8 mouse cellular contexts compared by ENCODE assay signal in genomic region chr8:94098996-94099395, GRCm38 (mm10). TPM values are rescaled to one million over a fixed set of nuclear protein-coding genes. Genes with fewer than 3 reads are reported as not detected.
DNase-seq lines count a peak whose midpoint lies in the region; ATAC-seq lines count a peak whose summit lies in the region.

No protein-coding gene starts in this region.

- H3K9ac ChIP-seq in heart, embryonic 14.5 days (ENCODE audit: low read length): peak overlapping the region; percentile 72; the same call in 1 of the 2 replicates
- H3K9ac ChIP-seq in hindbrain, embryonic 12.5 days: peak overlapping the region; percentile 78
- peak overlapping the region; percentile 52; the same call in 1 of the 2 replicates for H3K9ac ChIP-seq in midbrain, embryonic 14.5 days (replicated peaks; ENCODE audit: low read length)

- ATAC-seq in heart, embryonic 14.5 days (ENCODE audit: insufficient number of reproducible peaks, insufficient read depth, low FRiP score, low read depth): no peak
- no peak for ATAC-seq in hindbrain, embryonic 12.5 days (ENCODE audit: low FRiP score)
- no peak for ATAC-seq in midbrain, embryonic 14.5 days (ENCODE audit: low FRiP score, low TSS enrichment)

- H3K27me3 ChIP-seq in heart, embryonic 14.5 days (ENCODE audit: control insufficient read depth, insufficient read depth, low read length): peaks cover 8% of the 10 kb centered on the region; the same call in 1 of the 2 replicates
- no peaks in the 10 kb centered on the region for H3K27me3 ChIP-seq in hindbrain, embryonic 12.5 days
- no peaks in the 10 kb centered on the region for H3K27me3 ChIP-seq in midbrain, embryonic 14.5 days (ENCODE audit: control insufficient read depth, insufficient read depth, low read length)

- WGBS in heart, embryonic 14.5 days: 49% methylated on average over 4 of the region's 4 CpGs
- WGBS in hindbrain, embryonic 12.5 days: 55% methylated on average over 4 of the region's 4 CpGs
- 48% methylated on average over 4 of the region's 4 CpGs for WGBS in midbrain, embryonic 14.5 days

- H3K36me3 ChIP-seq in heart, embryonic 14.5 days (ENCODE audit: control insufficient read depth, insufficient read depth, low read length): no peaks in the 10 kb centered on the region
- no peaks in the 10 kb centered on the region for H3K36me3 ChIP-seq in hindbrain, embryonic 12.5 days
- H3K36me3 ChIP-seq in midbrain, embryonic 14.5 days (ENCODE audit: control insufficient read depth, insufficient read depth, low read length): no peaks in the 10 kb centered on the region

- H3K9me3 ChIP-seq in heart, embryonic 14.5 days (ENCODE audit: control insufficient read depth, low read length): no peaks in the 10 kb centered on the region
- H3K9me3 ChIP-seq in hindbrain, embryonic 12.5 days (replicated peaks): no peaks in the 10 kb centered on the region
- H3K9me3 ChIP-seq in midbrain, embryonic 14.5 days (ENCODE audit: control insufficient read depth, low read length): no peaks in the 10 kb centered on the region

- H3K4me2 ChIP-seq in heart, embryonic 14.5 days (ENCODE audit: low read length): peak overlapping the region; percentile 65
- peak overlapping the region; percentile 66 for H3K4me2 ChIP-seq in hindbrain, embryonic 12.5 days (replicated peaks)
- peak overlapping the region; percentile 51 for H3K4me2 ChIP-seq in midbrain, embryonic 14.5 days (ENCODE audit: low read length)

- intact Hi-C loops in heart, postnatal 25 days (cut with DNase I): loop anchor here (2.0 to 5.0 kb wide), 2 partner anchors 96 to 113 kb away; partner anchors contain the start of gene Nup93

- H3K4me3 ChIP-seq in heart, embryonic 14.5 days (ENCODE audit: control insufficient read depth in 1 of 2, insufficient read depth in 1 of 2, low read depth in 1 of 2, low read length in 2 of 2): peak overlapping the region in 1 of 2 experiments; percentile 56; a peak in 2 of 4 replicates
- peak overlapping the region; percentile 64 for H3K4me3 ChIP-seq in hindbrain, embryonic 12.5 days
- peak overlapping the region; percentile 51 for H3K4me3 ChIP-seq in midbrain, embryonic 14.5 days (replicated peaks; ENCODE audit: low read depth, low read length)

- peaks cover 3 to 5% of the 10 kb centered on the region in 2 experiments; a peak in 3 of 4 replicates for H3K4me1 ChIP-seq in heart, embryonic 14.5 days (ENCODE audit: control insufficient read depth in 2 of 2, insufficient read depth in 2 of 2, low read length in 2 of 2)
- H3K4me1 ChIP-seq in hindbrain, embryonic 12.5 days: peaks cover 14% of the 10 kb centered on the region
- H3K4me1 ChIP-seq in midbrain, embryonic 14.5 days (ENCODE audit: control insufficient read depth, insufficient read depth, low read length): peaks cover 11% of the 10 kb centered on the region; the same call in 1 of the 2 replicates

- peak overlapping the region; percentile 92 to 99 for H3K27ac ChIP-seq in heart, embryonic 14.5 days (replicated peaks in 1 of 2; ENCODE audit: control insufficient read depth in 1 of 2, insufficient read depth in 1 of 2, low read depth in 2 of 2, low read length in 2 of 2)
- H3K27ac ChIP-seq in hindbrain, embryonic 12.5 days: peak overlapping the region; percentile 98
- H3K27ac ChIP-seq in midbrain, embryonic 14.5 days (replicated peaks; ENCODE audit: low read depth, low read length): peak overlapping the region; percentile 92

- DNase-seq in heart, postnatal 25 days (ENCODE audit: low spot score): no peak
- peak; percentile 19 for DNase-seq in adipocyte (ENCODE audit: low spot score)
- peak; percentile 51 for DNase-seq in midbrain, embryonic 14.5 days
- no peak for DNase-seq in frontal cortex, postnatal 10 days (ENCODE audit: low spot score in 2 of 2)
- no peak for DNase-seq in testis, postnatal 10 days (ENCODE audit: low spot score)
- DNase-seq in left cerebral cortex, adult 11 months (ENCODE audit: low spot score): no peak

RNA-seq across cellular contexts. Expression of gene Bbs2, which starts 0.3 kb away (rescaled TPM):
- 7.9 and 12.4 TPM in 2 replicates for polyA plus RNA-seq in heart, embryonic 14.5 days (2014; fragmentation: Nextera tagmentation; extraction: Ambion mirVana)
- 1 to 10 TPM; 4.2 to 7.4 TPM for total RNA-seq in heart, postnatal 25 days (2021)
- 22.9 and 23.4 TPM in 2 replicates for polyA plus RNA-seq in hindbrain, embryonic 12.5 days (2016; fragmentation: Nextera tagmentation; extraction: Ambion mirVana)
- polyA plus RNA-seq in midbrain, embryonic 14.5 days (2014; fragmentation: Nextera tagmentation; extraction: Ambion mirVana): 22.3 and 24.3 TPM in 2 replicates

RNA-seq across cellular contexts. Expression of gene Mt4, which starts 38.0 kb away (rescaled TPM):
- polyA plus RNA-seq in heart, embryonic 14.5 days (2014; fragmentation: Nextera tagmentation; extraction: Ambion mirVana): not detected in 2 replicates
- total RNA-seq in heart, postnatal 25 days (2021): not detected
- not detected in 2 replicates for polyA plus RNA-seq in hindbrain, embryonic 12.5 days (2016; fragmentation: Nextera tagmentation; extraction: Ambion mirVana)
- not detected in 2 replicates for polyA plus RNA-seq in midbrain, embryonic 14.5 days (2014; fragmentation: Nextera tagmentation; extraction: Ambion mirVana)

RNA-seq across cellular contexts. Expression of gene Mt3, which starts 53.4 kb away (rescaled TPM):
- 78.6 and 88.7 TPM in 2 replicates for polyA plus RNA-seq in heart, embryonic 14.5 days (2014; fragmentation: Nextera tagmentation; extraction: Ambion mirVana)
- total RNA-seq in heart, postnatal 25 days (2021): 1 to 10 TPM; 3.2 to 5.6 TPM
- polyA plus RNA-seq in hindbrain, embryonic 12.5 days (2016; fragmentation: Nextera tagmentation; extraction: Ambion mirVana): 18.5 and 33.1 TPM in 2 replicates
- 137 and 212 TPM in 2 replicates for polyA plus RNA-seq in midbrain, embryonic 14.5 days (2014; fragmentation: Nextera tagmentation; extraction: Ambion mirVana)

Comparison
In these comparisons a context has a peak if more than half of its experiments do, and no peak if none do; other contexts are left out.
1. DNase-seq: peak in adipocyte (single experiment) and midbrain, embryonic 14.5 days (single experiment); none in heart, postnatal 25 days (single experiment), frontal cortex, postnatal 10 days (0 of 2), testis, postnatal 10 days (single experiment) and left cerebral cortex, adult 11 months (single experiment).
2. Peak in every context shown above with its lines, with median percentiles within 50 percentile points of each other: H3K27ac ChIP-seq, H3K4me2 ChIP-seq and H3K9ac ChIP-seq.